Mouse (Mus musculus) embryo, embryonic 9.5 days (tissue): Measurements from ENCODE around the gene 2310022A10Rik.

ENCODE experiments used
- DNase-seq: peaks from one replicate; pipeline ENCODE4 v3.0.0-alpha.2; 2017; ENCODE audit errors: extremely low spot score

The 2310022A10Rik gene

DNA sequence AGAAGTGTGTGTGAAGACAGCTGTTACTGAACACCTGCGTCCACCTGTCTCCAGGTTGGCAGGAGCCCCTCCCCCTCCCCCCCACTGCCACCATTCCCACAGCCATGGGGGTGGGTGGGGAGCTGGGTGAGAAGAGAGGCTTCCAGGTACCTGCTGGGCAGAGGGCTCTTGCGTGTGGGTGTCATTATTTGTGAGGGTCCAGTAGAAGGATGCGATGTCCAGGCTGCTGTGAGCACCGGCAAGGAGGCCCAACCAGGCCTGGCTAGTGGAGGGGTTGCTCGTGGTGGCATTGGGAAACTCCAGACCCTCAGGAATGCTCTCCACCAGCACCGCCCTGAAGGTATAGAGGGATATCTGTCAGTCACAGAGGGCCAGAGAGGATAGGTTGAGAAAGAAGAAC lies 12.1 kb upstream of the 2310022A10Rik start:
- no peak for DNase-seq

DNA sequence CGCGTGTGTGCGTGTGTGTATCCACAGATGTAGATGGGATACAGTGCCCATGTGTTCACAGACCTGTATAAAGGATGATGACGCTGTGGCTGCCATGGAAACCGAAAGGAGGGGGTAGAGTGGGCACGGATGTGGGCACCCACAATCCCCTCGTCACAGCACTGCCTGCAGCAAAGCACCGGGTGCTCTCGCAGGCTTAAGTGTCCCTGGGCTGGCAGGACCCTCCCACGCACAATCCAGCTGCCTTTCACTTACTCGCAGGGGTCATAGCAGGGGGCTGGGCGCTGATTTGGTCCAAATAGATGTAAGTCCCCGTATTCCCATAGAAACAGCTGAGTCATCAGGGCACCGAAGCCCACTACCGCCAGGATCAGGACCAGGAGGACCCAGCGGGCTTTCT lies 11.6 kb upstream of the 2310022A10Rik start:
- DNase-seq = no peak

DNA sequence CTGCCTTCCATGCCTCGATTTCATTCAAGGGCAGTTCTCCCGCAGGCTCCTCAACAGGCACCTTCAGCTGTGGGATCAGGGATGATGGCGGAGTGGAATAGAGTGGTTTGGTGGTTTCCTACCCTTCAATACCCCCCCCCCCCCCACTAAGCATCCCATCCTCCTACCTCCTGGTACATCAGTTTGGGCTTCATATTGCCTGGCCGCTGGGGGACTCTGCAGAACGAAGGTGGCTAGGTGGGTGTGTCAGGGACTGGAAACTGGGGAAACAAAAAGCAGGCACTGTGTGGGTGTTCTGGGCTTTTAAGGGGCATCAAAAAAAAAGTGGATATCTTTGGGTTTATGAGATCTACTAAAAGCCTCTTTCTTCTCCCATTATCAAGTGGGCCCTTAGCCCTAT lies 11.1 kb upstream of the 2310022A10Rik start:
- DNase-seq = no peak

DNA sequence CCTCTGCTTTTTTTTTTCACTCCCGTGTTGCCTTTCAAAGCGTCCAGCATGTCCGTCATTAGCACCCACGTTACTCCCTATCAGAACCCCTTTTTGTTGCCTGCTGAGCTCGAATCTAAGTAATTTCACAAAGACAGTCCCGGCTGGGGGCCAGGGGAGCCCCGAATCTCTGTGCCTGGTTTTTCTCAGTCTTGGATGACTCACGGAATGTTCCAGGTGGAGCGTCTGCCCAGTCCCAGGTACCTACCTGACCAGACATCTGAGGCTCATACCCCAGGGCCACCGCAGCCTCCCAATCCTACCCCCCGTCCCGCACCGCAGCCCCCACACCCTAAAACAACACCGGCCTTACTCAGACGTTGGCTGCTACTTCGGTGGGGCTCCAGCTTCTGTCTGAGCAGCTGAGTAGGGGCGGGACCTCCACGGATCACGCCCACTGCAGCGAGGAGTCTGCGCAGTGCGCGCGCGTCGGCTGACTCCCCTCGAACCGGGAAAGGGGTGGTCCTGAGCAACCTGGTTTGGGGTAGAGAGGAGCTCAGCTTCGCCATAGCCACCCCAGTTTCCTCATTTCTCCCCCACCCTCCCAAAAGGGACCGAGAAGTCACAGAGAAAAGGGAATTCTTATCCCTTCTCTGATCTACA lies 10.5 kb upstream of the 2310022A10Rik start:
- peak; percentile 77 for DNase-seq

DNA sequence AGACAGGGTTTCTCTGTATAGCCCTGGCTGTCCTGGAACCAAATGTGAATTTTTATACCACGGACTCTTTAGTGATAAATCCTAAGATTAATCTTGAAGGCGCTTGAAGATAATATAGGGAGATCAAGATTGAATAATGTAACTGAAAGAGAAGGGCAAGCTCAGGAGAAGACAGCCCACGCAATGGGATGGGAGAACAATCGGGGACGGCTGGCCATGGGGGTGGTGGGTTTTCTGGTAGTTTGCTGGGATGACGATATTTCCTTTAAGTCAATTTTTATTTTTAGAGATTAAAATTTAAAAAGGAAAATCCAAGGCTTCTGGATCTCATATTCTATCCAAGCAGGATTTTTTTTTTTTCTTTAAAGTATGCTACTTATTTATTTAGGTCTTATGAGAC lies 10.0 kb upstream of the 2310022A10Rik start:
- DNase-seq = no peak

DNA sequence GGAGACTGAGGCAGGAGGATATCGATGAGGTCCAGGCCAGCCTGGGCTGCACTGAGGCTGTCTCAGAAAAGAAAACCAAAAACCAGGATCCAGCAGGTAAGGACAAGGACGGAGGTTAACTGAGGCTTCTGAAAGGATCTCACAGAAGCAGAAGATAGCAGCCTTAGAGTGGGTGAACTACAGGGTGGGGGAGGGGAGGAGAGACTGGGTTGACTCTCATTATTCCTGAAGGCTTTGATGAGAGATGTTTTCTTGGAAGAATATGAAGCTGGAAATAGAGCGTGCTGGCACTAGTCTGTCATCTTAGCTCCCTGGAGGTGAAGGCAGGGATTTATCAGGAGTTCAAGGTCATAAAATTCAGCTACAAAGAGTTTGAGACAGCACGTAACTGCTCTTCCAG lies 9.2 kb upstream of the 2310022A10Rik start:
- no peak for DNase-seq

DNA sequence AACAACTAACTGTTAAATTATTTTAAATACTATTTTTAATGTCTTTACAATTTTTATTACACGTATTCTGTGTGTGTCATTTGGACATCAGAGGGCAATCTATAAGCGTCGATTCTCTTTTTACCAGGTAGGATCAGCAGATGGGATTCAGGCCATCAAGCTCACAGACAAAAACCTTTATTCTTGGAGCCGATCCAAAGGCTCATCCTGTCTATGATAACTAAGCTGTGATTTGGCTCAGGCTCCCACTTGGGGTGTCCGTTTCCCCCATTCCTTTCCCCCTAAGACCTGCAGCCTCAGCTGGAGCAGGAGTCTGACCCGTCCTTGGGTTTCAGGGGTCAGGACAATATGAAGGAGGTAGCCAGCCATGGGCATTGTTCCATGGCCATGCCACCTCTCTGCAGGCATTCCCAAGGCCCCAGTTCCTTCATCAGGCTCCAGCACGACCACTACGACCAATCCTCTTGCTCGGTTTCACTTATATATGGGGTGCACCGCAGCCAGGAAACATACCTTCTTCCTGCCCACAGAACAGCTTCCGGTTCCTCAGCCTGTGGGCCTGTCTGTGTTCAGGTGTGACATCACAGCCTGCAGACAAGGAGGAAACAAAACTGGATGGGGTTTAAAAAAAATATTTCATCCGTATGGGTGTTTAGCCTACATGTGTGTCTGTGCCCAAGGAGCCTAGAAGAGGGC lies 8.2 kb upstream of the 2310022A10Rik start:
- no peak for DNase-seq

DNA sequence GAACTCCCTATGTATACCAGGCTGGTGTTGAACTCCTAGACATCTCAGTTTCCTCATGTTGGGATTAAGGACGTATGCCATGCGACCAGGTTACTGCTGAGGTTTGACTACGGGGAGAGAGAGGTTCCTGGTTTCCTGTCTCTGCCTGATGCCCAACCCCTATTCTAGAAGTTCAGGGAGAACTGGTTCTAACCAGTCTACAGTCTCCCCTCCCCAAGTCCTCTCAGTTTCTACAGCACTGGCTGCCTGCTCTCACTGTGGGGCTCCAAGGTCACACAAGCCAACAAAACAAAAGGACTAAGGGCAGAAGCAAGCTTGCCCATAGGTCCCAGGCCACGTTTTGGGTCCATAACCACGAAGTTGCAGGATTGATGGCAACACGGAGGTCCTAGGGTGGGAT lies 3.4 kb upstream of the 2310022A10Rik start:
- DNase-seq = no peak

DNA sequence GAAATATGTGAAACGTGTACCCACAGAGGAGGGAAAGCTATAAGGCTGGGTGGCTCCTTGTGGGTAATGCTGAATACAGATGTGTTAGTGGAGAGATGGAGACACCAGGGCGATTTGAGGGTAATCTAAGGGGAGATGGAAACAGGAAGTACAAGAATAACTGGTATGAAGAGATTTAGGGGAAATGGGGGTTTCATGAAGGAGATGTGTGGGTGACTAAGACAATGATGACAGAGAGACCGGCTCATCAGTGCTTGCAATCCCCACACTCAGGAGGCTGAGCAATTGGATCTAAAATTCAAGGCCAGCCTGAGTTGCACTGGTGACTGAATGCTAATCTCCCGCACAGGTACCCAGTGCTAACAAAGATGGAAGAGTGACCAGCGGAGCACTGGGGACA lies 963 bp upstream of the 2310022A10Rik start:
- DNase-seq = no peak

DNA sequence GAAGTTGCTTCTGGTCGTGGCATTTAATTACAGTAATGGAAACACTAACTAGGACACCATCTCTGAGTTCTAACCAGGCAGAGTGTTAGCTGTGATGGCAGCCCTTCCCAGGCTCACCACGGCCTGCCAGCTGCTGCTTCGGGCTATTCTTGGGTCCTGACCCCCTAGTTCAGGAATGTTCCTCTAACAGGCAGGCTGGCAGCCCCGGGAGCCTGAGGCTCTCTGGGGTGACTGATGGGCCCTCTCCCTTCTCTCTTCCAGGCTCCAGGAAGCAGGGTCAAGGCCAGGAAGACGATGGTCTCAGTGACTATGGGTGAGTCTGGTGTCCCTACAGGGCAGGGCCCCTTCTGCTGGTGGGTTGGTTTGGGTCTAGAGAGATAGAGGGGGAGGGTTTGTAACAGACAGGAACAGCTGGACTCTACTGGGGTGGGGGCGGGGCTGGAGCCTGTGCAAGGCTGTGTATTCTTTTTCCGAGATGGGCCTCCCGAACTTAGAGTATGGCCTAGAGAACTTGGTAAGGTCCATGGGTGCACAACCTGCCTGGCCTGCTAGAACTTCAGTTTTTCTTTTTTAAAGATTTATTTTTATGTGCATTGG lies 7.4 kb downstream of the 2310022A10Rik start:
- DNase-seq = no peak

DNA sequence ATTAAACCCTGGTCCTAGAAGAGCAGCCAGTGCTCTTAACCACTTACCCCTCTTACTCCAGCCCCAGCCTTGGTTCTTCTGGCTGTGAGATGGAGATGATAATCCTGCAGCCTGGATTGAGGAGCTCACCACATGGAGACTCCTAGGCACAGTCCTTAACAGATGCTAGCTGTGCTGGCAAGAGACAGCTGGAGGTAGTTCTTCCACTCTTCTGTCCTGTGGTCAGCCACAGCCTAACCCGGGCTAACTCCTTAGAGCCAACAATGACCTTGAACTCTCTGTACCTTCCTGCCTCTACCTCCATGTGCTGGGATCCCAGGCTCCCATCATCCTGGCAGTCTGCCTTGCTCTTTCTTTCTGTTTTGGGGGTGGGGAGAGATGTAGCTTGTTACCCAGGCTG lies 7.9 kb downstream of the 2310022A10Rik start:
- no peak for DNase-seq

DNA sequence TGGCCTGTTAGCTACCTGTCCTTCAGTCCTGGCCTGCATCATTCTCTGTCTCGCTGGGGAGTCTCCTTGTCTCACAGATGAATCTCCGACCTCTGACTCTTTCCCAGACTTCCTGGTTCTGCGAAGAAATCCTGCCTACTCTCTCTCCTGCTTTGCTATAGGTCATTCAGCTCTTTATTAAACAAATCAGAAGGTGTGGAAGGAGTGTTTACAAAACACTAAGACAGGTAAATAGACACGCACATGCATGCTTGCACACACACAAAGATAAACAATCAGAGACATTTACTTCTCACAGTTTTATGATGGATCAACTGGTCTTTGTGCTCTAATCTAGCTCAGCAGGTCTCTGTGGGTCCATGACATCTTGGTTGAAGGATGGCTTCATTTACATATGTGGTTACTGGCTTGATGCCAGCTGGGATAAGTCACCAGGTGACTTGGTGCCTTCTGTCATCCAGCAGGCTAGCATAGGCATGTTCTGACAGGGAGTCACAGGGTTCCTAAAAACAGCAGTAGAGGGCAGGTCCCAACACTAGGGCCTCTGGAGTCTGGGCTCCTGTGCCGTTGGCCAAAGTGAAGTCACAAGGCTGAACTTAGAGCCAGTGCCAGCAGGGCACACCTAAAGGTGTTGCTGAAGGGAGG lies 16.7 kb downstream of the 2310022A10Rik start:
- no peak for DNase-seq

DNA sequence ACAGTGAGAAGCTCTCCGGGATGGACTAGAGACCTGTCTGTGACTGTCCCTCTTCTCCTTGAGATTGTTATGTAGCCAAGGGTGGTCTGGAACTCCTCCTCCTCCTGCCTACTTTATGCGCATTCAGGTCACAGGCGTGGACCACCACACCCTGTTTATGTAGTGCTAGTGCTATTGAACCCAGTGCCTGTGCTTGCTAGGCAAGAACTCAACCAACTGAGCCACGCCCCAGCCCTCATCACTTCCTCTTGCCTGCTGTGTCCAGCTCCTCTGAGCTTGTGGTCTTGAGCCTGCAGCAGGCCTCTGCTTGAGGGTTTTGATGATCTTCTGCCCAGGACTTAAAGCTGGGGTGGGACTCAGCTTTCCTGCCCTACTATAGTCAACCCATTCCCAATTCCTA lies 19.1 kb downstream of the 2310022A10Rik start:
- DNase-seq = no peak

DNA sequence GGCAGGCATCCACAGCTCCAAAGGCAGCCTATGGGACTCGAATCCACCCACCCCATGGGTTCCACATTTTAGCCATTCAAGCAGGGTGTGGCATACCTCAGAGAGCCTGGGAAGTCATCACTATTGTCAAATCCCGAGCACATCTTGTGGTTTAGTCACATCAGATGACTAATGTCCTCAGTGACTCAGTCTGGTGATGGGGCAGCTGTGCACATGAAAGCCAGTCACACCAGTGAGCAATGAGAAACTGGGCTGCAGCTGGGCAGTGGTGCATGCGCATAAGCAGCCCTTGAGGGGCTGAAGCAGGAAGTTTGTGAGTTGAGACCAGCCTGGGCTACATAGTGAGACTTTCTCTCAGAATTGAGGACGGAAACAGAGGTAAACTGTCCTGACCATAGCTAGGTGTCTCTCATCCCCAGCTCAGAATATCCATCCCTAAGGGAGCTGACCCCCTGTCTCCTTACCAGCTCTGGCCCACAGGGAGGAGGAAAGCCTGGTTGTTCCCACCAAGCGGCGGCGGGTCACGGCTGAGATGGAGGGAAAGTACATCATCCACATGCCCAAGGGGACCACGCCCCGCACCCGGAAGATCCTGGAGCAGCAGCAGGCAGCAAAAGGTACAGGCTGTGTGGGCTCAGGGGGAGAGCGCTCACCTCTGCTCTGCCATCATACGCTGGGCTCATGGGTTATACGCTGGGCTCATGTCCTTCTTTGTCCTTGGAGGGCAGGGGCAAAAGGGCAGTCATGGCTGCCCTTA lies 21.3 kb downstream of the 2310022A10Rik start:
- no peak for DNase-seq

DNA sequence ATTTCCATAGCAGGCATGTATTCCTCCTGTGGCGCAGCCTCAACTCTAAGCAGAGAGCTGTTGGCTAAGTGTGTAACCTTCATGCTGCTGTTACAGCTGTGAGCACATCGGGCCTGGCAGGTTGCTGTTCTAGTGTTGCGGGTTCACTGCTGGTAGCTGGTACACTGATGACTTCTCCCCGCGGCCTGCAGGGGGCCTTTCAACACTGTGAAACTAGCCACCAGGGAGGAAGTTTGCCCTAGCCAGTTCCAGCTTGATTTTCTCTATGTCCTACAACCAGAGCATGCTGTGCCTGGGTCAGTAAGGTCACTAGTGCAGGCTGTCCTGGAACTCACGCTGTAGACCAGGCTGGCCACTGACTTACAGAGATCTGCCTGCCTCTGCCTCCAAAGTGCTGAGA lies 23.9 kb downstream of the 2310022A10Rik start:
- DNase-seq = no peak

DNA sequence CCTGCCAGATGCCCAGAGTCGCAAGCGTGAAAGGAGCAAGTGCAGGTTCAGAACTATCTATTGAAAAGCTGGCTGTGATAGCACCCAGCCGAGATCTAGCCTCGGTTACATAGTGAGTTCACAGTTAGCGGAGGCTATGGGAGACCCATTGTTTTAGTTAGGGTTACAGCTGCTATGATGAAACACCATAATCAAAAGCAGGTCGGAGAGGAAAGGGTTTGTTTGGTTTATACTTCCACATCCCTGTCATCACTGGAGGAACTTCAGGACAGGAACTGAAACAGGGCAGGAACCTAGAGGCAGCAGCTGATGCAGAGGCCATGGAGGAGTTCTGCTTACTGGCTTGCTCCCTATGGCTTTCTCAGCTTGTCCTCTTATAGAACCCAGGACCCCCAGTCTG lies 24.6 kb downstream of the 2310022A10Rik start:
- no peak for DNase-seq

DNA sequence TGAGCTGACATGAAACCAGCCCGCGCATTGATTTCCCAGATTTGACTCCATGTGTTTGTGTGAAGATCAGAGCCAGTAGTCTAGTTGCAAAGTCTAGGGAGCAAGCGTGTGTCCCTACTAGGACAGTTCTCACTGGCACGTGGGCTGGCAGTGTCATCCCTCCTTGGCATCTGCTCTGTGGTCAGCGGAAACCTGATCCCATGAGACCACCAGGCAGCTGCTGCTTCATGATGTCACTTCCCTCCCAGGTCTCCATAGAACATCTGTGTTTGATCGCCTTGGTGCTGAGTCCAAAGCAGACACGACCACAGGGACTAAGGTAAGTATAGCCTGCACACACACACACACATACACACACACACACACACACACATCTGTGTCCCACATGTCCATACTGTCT lies 25.4 kb downstream of the 2310022A10Rik start:
- no peak for DNase-seq

DNA sequence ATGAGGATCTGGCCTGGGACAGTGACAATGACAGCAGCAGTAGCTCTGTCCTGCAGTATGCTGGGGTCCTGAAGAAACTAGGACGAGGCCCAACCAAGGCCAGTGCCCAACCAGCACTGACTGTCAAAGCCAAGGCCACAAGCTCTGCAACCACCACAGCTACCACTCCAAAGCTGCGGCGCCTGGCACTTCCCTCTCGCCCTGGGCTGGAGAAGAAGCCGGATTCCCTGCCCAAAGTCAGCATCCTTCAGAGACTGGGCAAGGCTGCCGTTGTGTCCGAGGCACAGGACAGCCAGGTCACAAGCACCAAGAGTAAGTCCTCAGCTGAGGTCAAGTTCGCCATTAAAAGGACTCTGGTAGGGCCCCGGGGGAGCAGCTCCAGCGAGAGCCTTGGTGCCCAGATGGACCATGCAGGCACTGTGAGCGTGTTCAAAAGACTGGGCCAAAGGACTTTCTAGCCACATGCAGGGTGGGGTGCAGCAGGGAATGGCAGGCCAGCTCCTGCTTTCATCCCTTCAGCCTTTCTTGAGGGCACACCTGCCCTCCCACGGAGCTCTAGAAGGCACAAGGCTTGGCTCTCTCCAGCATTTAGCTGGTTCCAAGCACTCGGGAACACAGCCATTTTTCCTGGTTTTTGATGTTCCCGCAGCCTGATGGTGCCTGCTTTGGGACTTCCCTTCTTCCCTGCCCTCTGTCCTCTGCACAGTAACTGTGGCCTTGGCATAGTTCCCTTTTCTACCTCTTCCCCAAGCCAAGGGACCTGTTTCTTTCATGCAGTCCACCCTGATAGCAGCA lies 27.5 kb downstream of the 2310022A10Rik start:
- no peak for DNase-seq

DNA sequence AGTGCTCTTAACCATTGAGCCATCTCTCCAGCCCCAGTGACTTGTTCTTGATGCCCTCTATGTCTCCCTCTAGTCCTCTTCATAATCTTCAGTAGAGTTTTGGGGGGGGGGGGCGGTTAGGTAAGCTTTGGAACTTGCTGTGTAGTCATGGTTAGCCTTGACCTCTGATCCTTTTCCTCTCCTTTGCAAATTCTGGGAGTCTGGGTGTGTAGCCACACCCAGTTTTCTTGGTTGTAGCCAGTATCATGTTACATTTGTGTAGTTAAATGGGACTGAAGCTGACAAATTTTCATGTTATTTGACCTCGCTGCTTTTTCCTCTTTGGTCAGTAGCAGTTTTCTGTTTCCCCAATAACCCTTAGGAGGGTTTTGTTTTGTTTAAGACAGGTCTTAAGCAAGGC lies 33.8 kb downstream of the 2310022A10Rik start:
- DNase-seq = no peak

DNA sequence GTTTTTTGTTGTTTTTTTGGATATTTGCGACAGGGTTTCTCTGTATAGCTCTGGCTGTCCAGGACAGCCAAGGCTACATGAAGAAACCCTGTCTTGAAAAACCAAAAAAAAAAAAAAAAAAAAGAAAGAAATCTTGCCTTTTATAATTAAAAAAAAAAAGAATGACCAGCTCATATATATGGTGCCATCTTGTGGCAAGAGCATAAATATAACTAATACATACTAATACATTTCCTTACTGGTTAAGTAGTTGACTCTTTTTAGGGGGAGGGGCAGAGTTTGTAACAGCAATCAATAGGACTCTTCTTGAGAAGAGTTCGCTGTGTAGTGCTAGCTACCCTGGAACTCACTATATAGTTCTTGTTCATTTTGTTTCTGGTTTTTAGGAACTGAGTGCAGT lies 34.7 kb downstream of the 2310022A10Rik start:
- DNase-seq = no peak

DNA sequence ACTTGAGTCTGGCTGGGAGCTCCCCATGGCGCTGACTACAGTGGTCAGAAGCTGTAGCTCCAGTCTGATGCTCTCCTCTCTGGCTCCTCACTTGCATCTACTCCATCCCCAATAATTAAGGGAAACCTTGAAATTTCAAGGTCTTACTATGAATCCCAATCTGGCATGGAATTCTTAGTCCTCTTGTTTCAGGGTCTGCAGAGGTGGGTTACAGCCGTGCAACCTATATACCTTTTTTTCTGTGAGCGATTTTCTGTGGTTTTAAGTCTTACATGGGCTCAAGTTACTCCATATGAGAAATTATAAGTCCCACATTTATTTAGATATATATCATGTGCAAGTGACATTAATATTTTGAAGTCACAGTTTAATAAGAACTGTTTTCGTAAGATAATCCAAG lies 37.1 kb downstream of the 2310022A10Rik start:
- no peak for DNase-seq
